Mouse (Mus musculus) thymus, adult 2 months (tissue): Measurements from ENCODE around the gene Gabpb2.

Experiments
- CTCF ChIP-seq: fragments of 200-500 bp; IDR thresholded peaks from 2 replicates; pipeline ENCODE4 v1.5.1; 2012; ENCODE audit warnings: mild to moderate bottlenecking, control low read depth, low read length, moderate library complexity, borderline replicate concordance; ENCODE audit not compliant: control insufficient read depth, poor library complexity, insufficient read depth; ENCODE audit errors: extremely low read depth
- POLR2A ChIP-seq: fragments of 200-500 bp; IDR thresholded peaks from 2 replicates; pipeline ENCODE4 v1.6.1; 2012; ENCODE audit warnings: mild to moderate bottlenecking, low read length, control low read depth, moderate library complexity; ENCODE audit not compliant: control insufficient read depth, poor library complexity, insufficient read depth; ENCODE audit errors: extremely low read depth

- no peak for TF ChIP-seq CTCF
- TF ChIP-seq POLR2A, result no peak
Observed at GRCm38 (mm10) chr3:95208286-95208685, 9.4 kb downstream of the Gabpb2 start.
